Mouse (Mus musculus) ES-Bruce4 (cell line): ENCODE measurements at regions not wholly inside any gene's neighbourhood (a gene's known extent, or its start where the extent isn't known, plus 50 kb on each side); places are given as distances from the start of the nearest gene placed in this dataset.

Experiments
- CTCF ChIP-seq: IDR thresholded peaks from one replicate; pipeline ENCODE4 v1.8.1; 2011; ENCODE audit warnings: low read depth, low read length
- POLR2A ChIP-seq: IDR thresholded peaks from one replicate; pipeline ENCODE4 v1.8.1; 2011; ENCODE audit warnings: low read length; ENCODE audit not compliant: insufficient read depth

DNA sequence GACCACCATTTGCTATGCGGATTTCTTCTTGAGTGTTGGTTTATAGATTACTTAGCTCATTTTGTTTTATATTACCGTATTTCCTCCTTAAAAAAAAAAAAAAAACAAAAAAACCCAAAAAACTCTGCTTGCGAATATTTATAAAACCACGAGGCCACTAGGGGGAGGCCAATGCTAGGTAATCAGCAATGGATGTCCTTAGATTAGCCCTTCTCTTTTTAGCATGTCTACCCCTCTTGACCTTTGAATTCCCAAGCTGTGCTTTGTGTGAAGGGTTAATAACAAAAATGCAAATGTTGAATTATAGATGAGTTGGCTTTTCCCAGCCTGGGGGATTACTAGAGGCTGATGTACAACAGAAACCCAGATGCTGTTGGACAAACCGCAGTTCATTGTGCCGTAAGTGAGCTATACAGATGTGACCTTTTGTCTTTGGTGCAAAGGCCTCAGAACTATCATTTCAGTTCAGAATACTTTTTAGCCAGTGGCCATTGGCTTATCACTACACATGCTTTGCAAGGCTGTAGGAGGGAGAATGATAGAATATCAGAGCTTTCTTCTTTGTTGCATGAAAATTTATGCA, 88.5 kb upstream of the Pfkp start:
- TF ChIP-seq POLR2A (no peak), CTCF (no peak)
